Mouse (Mus musculus): Measurements from ENCODE around the gene Rnf11.

DNA sequence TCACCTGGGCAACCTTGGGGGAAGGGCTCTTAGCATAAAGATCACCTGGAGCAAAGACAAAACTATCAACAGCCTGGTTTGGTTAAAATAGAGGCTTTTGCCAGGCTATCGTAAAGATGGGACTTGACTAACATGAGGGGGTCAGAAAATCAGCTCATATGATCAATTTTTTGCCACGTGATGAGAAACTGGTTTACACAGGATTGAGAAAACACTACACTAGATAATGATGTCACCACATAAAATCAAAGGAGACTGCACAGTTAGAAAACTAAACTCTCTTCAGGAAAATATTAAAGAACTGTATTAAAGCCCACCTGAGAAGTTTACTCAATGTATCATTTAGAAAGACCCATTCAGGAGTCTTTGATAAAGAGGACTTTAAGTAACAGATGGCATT, 9.4 kb downstream of the Rnf11 start:
- no peak for TF ChIP-seq CTCF (IDR thresholded peaks at IDR 0.05; ENCODE audit: extremely low read depth, insufficient read depth, insufficient read length, insufficient replicate concordance)
- TF ChIP-seq POLR2A (IDR thresholded peaks at IDR 0.05; ENCODE audit: low read depth, low read length), result no peak

Data from spleen, adult 2 months (tissue).